Mouse (Mus musculus): ENCODE measurements around the gene Robo3. TPM values are rescaled to one million over a fixed set of nuclear protein-coding genes. Genes with fewer than 3 reads are reported as not detected.
A peak's percentile ranks its signal among the peaks of the same experiment; 100 is the strongest.

Robo3 gene
- polyA plus RNA-seq (2015; fragmentation: Nextera tagmentation; extraction: Ambion mirVana): 7.1 and 9.3 TPM in 2 replicates

DNA sequence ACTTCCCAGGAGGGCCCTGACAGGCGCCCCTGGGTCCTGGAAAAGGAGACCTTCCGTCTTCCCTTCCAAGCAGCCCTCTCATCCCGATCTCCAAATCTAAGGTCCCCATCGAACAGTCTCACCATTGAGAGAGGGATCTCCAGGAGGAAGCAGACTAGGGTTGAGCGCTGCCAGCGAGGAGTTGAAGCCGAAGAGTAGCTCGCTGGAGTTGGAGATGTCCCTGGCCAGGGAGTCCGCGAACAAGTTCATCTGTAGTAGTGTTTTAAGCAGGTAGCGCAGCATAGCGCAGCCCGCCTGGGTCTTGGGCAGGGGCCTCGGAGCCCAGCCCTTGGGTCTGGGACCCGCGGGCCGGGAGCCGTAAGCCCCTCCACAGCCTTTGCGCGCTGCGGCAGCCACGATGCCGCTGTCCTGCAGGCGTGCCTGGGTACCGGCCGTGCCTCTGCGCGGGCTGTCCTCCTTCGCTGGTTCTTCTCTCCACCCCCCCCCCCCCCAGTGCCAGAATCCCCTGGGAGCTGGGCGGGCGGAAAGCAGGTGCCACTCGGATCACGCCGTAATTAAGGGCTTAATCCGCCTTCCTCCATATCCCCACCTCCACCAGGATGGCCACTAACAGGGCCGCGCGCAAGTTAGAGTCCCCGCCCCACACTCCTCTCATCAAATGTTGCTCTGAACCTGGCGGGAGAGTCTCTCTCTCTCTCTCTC, at the start of gene Robo3:
TSS of gene Robo3 (minus strand) at position 527 of the 702 bp plus-strand sequence.
- H3K27ac ChIP-seq: no peak within 1 kb of the TSS
- ATAC-seq: peak; percentile 34
- peak within 1 kb of the TSS; percentile 64 for H3K9ac ChIP-seq
- peak within 1 kb of the TSS; percentile 88 for H3K4me2 ChIP-seq
- H3K36me3 ChIP-seq (ENCODE audit: poor library complexity, severe bottlenecking): no peaks in the 10 kb centered on the region
- H3K4me1 ChIP-seq: peaks cover 47% of the 10 kb centered on the region
- H3K9me3 ChIP-seq (replicated peaks): no peaks in the 10 kb centered on the region
- H3K4me3 ChIP-seq: peak within 1 kb of the TSS; percentile 43
- H3K27me3 ChIP-seq: peaks cover 67% of the 10 kb centered on the region
- under 1% methylated on average over 37 of the region's 40 CpGs for whole genome bisulfite sequencing

DNA sequence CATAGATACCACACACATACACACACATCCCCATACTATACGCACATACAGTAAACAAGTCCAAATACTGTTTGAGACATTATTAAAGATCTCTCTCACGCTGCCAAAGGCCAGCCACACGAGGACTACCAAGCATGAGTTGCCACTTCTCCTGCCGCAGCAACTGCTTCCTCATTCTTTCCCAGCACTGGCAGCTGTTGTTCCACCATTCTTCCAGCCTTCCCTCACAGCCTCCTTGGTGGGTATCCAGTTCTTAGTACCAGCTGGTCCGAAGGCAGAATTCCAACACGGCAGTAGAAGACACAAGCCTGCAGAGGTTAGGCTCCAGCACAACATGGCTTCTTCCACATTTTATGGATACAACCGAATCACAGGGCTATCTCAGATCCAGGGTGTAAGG, 41.9 kb upstream of the Robo3 start:
- Histone ChIP-seq H3K4me2 (no peak overlapping the region), H3K27me3 (no peaks in the 10 kb centered on the region), H3K9me3 (replicated peaks) (no peaks in the 10 kb centered on the region), H3K36me3 (ENCODE audit: poor library complexity, severe bottlenecking) (no peaks in the 10 kb centered on the region), H3K9ac (no peak overlapping the region), H3K27ac (no peak overlapping the region), H3K4me1 (no peaks in the 10 kb centered on the region), H3K4me3 (no peak overlapping the region)
- 88% methylated on average over 7 of the region's 7 CpGs for WGBS
- ATAC-seq: no peak

DNA sequence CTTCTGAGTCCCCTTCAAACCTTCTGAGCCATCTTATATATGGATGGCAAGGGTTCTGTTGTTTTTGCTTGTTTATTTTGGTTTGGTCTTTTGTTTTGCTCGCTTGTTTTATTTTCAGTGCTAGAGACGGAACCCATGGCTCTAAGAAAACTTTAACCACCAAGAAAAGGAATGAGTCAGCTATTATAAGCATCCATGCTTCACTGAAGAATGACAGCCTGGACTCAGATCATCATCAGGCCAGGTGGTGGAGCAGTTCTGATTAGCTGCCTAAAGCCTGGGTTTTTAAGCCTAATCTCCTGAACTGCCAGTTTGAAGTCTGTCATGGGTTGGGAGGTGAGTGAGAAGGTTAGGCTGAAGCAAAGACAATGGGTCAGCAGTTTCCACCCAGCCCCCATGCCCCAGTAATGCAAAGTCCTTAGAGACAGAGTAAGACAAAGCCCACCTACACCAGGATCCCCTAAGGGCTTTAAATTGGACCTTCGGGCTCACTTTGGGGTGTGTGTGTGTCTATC, 40.6 kb upstream of the Robo3 start:
- Histone ChIP-seq H3K36me3 (ENCODE audit: poor library complexity, severe bottlenecking) (no peaks in the 10 kb centered on the region), H3K27ac (no peak overlapping the region), H3K27me3 (no peaks in the 10 kb centered on the region), H3K9ac (no peak overlapping the region), H3K9me3 (replicated peaks) (no peaks in the 10 kb centered on the region), H3K4me3 (no peak overlapping the region), H3K4me1 (no peaks in the 10 kb centered on the region), H3K4me2 (no peak overlapping the region)
- WGBS: 63% methylated on average over 3 of the region's 3 CpGs
- no peak for ATAC-seq

DNA sequence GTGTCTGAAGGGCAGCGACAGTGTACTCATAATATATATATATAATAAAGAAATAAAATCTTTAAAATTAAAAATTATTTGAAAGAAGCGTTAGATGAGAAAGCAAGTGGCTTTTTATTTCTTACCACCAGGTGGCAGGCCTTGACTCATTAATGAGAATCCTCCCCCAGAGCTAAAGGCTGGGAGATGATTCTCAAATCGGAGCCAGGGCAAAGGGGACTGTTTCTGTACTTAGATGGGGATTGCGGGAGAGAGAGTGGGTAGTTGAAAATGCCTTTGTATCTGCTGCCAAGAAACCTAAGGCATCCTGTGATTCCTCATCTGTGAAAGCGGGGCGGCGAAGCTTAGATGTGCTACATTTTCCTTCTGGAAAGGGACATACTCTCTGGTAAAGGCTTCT, 29.7 kb upstream of the Robo3 start:
- no peaks in the 10 kb centered on the region for H3K36me3 ChIP-seq (ENCODE audit: poor library complexity, severe bottlenecking)
- no peak overlapping the region for H3K4me2 ChIP-seq
- ATAC-seq: no peak
- WGBS: 17% methylated on average over 7 of the region's 7 CpGs
- H3K4me1 ChIP-seq: peaks cover 41% of the 10 kb centered on the region
- H3K9ac ChIP-seq: no peak overlapping the region
- peaks cover 36% of the 10 kb centered on the region for H3K27me3 ChIP-seq
- no peaks in the 10 kb centered on the region for H3K9me3 ChIP-seq (replicated peaks)
- no peak overlapping the region for H3K27ac ChIP-seq
- H3K4me3 ChIP-seq: no peak overlapping the region

DNA sequence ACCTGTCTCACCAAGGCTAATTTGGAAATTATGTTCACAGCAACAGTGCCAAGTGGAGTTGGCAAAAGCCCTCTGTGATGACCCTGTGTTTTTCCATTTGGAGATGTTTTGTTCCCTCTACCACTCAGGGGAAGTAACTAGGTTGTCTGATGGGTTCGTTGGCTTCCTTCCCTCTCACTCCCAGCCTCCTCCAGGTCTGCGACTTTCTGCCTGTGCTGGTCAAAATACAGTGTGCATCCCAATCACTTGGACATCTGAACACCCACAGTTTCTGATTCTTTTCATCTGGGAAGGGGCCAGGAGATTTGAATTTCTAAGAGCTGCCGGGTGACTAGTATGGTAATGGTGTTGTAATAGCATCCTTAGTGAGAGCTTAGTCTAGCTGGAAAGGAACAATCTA, 28.5 kb upstream of the Robo3 start:
- Histone ChIP-seq H3K36me3 (ENCODE audit: poor library complexity, severe bottlenecking) (no peaks in the 10 kb centered on the region), H3K4me3 (no peak overlapping the region), H3K4me1 (peaks cover 53% of the 10 kb centered on the region), H3K4me2 (no peak overlapping the region), H3K9ac (no peak overlapping the region), H3K9me3 (replicated peaks) (no peaks in the 10 kb centered on the region), H3K27ac (no peak overlapping the region), H3K27me3 (peaks cover 40% of the 10 kb centered on the region)
- WGBS: 7% methylated on average over 3 of the region's 3 CpGs
- ATAC-seq: no peak

DNA sequence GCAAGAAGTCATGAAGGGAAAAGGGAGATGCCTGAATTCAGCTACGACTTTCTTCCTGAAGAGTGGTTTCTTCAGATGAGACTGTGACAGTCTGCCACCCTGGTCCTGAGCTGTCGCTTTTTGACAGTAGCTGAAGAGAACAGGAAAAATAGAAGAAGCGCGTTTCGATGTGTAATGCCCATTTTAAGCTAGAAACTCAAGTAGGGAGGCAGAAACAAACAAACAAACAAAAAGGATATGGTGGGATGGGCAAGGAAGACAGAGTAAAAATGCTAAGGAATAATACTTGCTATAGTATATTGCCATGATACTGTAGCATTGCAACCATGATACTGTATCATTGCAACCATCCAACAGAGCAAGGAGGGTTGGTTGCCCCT, 27.9 kb upstream of the Robo3 start:
- H3K36me3 ChIP-seq (ENCODE audit: poor library complexity, severe bottlenecking): no peaks in the 10 kb centered on the region
- ATAC-seq: no peak
- H3K4me3 ChIP-seq: peak overlapping the region; percentile 54
- H3K4me1 ChIP-seq: peaks cover 60% of the 10 kb centered on the region
- H3K4me2 ChIP-seq: peak overlapping the region; percentile 97
- peak overlapping the region; percentile 81 for H3K27ac ChIP-seq
- 12% methylated on average over 5 of the region's 5 CpGs for WGBS
- peaks cover 40% of the 10 kb centered on the region for H3K27me3 ChIP-seq
- H3K9ac ChIP-seq: peak overlapping the region; percentile 72
- no peaks in the 10 kb centered on the region for H3K9me3 ChIP-seq (replicated peaks)

DNA sequence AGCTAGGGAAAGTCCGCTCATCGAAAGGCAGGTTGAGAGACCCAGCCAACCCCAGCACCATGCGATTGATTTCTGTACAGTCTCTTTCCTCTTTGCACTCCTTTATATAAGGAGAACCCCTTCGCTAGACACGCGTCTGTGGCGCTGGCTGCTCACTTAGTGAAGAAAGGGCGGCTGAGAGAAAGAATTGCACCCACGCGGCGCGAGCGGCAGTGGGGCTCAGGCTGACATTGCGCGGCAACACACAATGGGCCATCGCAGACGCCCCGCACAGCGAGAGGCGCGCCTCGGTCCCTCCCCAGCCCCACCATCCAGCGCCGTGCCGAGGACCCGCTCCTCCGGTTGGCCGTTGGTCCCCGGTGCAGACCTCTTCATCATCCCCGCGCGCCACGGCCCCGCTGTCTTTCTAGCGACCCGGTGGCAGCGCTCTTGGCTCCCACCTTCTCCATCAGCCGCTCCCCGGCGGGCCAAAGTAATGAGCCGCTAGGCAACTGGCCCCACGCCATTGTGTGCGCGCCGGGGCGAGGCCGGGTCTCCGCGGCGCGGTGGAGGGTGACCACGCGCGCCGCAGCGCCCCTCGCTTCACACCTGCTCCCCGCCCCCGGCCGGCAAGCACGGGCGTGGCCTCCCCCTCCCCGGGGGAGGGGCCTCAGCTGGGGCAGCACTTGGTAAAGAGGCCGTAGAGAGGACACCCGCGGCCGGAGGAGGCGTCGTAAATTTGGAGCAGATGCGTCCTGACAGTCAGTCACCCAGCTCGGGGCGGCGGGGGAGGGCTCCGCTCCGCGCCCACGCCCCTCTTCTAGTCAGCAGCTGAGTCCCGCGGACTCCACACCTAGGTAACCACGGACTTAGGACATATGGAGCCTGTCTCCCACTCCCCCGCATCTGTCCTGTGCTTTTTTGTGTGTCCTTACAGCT, 27.3 kb upstream of the Robo3 start:
- ATAC-seq: peak; percentile 55
- Histone ChIP-seq H3K36me3 (ENCODE audit: poor library complexity, severe bottlenecking) (no peaks in the 10 kb centered on the region), H3K4me3 (peak overlapping the region; percentile 54), H3K27me3 (peaks cover 40% of the 10 kb centered on the region), H3K9me3 (replicated peaks) (no peaks in the 10 kb centered on the region), H3K9ac (peak overlapping the region; percentile 72), H3K4me2 (peak overlapping the region; percentile 97), H3K27ac (peak overlapping the region; percentile 81), H3K4me1 (peaks cover 66% of the 10 kb centered on the region)
- under 1% methylated on average over 68 of the region's 81 CpGs for WGBS

DNA sequence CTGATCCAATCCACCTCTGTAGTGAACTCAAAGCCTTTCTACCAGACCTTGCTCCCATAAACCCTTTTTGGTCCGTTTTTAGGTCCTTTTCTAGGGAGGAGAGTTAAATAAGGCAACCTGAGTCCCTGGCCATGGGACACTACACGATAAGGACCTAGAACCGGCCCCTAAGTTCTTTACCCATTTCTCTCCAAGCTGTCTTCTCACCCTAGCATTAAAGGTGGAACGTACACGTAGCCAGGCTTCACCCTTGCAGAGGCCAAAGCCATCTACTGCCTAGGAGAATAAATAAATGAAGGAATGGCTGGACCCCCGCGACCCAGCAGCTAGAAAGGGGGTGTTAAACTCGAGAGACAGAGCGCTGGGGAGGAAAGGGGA, 26.6 kb upstream of the Robo3 start:
- Histone ChIP-seq H3K9ac (peak overlapping the region; percentile 72), H3K4me3 (peak overlapping the region; percentile 54), H3K27me3 (peaks cover 40% of the 10 kb centered on the region), H3K9me3 (replicated peaks) (no peaks in the 10 kb centered on the region), H3K4me2 (peak overlapping the region; percentile 97), H3K27ac (peak overlapping the region; percentile 81), H3K36me3 (ENCODE audit: poor library complexity, severe bottlenecking) (no peaks in the 10 kb centered on the region), H3K4me1 (peaks cover 72% of the 10 kb centered on the region)
- 2% methylated on average over 9 of the region's 9 CpGs for WGBS
- no peak for ATAC-seq

DNA sequence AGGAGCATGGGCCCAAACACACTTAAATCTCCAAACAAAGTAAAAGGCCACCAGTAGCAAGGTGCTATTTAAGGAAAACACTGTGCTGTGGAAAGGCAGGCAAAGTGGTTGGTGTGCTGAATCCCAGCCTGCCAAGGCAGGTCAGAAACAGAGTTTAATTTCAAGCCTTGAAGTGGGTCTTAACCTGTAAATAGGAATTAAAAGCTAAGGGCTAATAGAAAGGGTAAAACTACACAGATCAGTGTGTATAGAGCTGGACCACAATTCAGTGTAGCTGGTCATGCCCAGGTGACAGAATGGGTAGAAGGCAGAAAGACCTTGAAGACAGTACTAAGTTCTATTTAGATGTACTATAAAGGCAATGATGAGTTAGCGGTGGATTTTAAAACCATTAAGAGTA, 24.1 kb upstream of the Robo3 start:
- H3K9ac ChIP-seq: 0 out of 2 replicates have a peak overlapping the region, but pooled peaks have one; percentile 10
- no peaks in the 10 kb centered on the region for H3K9me3 ChIP-seq (replicated peaks)
- H3K27me3 ChIP-seq: peaks cover 33% of the 10 kb centered on the region
- peaks cover 98% of the 10 kb centered on the region for H3K4me1 ChIP-seq
- no peak overlapping the region for H3K4me3 ChIP-seq
- no peaks in the 10 kb centered on the region for H3K36me3 ChIP-seq (ENCODE audit: poor library complexity, severe bottlenecking)
- peak overlapping the region; percentile 55 for H3K4me2 ChIP-seq
- H3K27ac ChIP-seq: peak overlapping the region; percentile 83
- WGBS: 50% methylated on average over 1 of the region's 1 CpGs
- ATAC-seq: no peak

DNA sequence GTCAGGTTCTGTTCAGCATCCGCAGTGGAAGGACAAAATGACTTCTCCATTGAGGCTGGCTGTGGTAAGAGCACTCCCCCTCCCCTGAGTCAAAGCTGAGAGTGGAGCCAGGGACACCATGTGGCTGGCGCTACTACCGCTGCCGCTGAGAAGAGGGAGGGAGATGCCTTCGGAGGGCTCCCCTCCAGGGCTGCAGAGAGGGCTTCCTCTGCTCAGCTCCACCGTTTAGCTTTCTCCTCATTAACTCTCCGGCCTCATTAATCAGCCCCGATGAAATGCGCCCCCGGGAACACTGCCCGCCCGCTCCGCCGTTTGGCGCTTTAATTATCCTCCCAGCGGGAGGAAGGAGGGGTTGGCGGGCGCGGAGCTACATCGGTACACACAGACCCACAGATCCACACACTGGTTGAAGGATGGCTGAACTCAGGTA, 23.4 kb upstream of the Robo3 start:
- peaks cover 27% of the 10 kb centered on the region for H3K27me3 ChIP-seq
- ATAC-seq: peak; percentile 83
- peak overlapping the region; percentile 83 for H3K27ac ChIP-seq
- H3K4me1 ChIP-seq: peaks cover 98% of the 10 kb centered on the region
- H3K4me3 ChIP-seq: peak overlapping the region; percentile 30
- H3K9me3 ChIP-seq (replicated peaks): no peaks in the 10 kb centered on the region
- H3K4me2 ChIP-seq: peak overlapping the region; percentile 55
- peak overlapping the region; percentile 10; the same call in 1 of the 2 replicates for H3K9ac ChIP-seq
- WGBS: under 1% methylated on average over 20 of the region's 20 CpGs
- no peaks in the 10 kb centered on the region for H3K36me3 ChIP-seq (ENCODE audit: poor library complexity, severe bottlenecking)

DNA sequence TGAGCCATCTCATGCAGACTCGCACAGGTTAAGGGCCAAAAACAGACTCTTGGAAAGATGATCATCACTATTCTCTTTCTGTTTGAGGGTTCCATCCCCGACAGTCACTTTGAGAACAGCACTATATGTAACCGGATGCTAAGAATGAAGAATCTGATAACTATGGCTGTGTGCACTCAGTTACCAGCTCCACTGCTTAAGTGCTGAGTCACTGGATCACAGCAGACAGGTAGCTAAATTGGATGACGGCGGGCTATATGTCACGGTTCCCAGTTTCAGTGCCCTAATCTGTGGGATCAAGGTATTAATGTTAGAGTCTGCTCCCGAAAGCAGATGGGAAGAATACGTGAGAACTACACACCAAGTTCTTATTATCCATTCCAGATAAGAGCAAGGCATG, 22.8 kb upstream of the Robo3 start:
- 3% methylated on average over 8 of the region's 8 CpGs for WGBS
- Histone ChIP-seq H3K27ac (peak overlapping the region; percentile 83), H3K27me3 (peaks cover 22% of the 10 kb centered on the region; the same call in 1 of the 2 replicates), H3K4me1 (peaks cover 98% of the 10 kb centered on the region), H3K4me3 (peak overlapping the region; percentile 30; the same call in 1 of the 2 replicates), H3K9ac (no peak overlapping the region), H3K36me3 (ENCODE audit: poor library complexity, severe bottlenecking) (no peaks in the 10 kb centered on the region), H3K4me2 (peak overlapping the region; percentile 55), H3K9me3 (replicated peaks) (no peaks in the 10 kb centered on the region)
- ATAC-seq: no peak

DNA sequence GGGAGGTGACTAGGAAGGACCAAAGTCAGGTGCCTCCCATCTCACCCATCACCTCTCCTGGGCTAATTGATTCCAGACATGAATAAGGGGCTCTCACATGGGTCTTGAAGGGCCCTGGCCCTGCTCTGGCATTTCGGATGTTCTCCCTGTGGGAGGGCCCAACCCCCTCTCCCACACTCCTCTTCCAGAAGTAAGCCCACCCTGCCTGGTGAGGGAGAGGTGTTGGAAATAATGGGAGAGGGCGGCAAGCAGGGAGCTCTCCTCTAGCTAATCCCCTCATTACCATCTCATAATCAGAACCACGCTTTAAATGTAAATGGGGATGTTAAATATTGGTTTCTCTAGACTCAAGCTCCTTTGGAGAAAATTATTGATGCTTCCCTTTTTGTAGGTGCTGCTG, 21.9 kb upstream of the Robo3 start:
- Histone ChIP-seq H3K4me3 (no peak overlapping the region), H3K4me2 (peak overlapping the region; percentile 55), H3K9ac (no peak overlapping the region), H3K27ac (peak overlapping the region; percentile 83), H3K4me1 (peaks cover 93% of the 10 kb centered on the region), H3K9me3 (replicated peaks) (no peaks in the 10 kb centered on the region), H3K36me3 (ENCODE audit: poor library complexity, severe bottlenecking) (no peaks in the 10 kb centered on the region), H3K27me3 (peaks cover 16% of the 10 kb centered on the region; the same call in 1 of the 2 replicates)
- WGBS: 2% methylated on average over 3 of the region's 3 CpGs
- peak; percentile 25; the same call in 1 of the 2 replicates for ATAC-seq

Measured in forebrain, embryonic 13.5 days (tissue).